Mouse (Mus musculus): ENCODE results near the gene Med1. TPM values are rescaled to one million over a fixed set of nuclear protein-coding genes. Genes with fewer than 3 reads are reported as not detected.

Med1 gene
- polyA plus RNA-seq, 1 experiment from 2014 or later = 51.3 TPM

DNA sequence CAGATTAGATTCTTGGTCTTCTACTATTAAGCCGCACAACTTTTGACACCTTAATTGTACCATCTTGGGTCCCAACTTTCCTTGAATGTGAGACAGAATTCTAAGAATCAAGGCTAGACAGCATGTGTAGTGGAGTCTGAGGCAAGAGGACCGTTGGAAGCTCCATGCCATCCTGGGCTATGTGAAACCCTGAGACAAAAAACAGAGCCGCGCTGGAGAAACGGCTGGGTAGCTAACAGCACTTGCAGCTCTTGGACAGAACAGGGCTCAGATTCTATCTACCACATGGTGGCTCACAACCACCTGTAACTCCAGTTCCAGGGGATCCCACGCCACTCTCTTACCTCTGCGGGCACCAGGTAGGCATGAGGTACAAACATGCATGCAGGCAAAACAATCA, 47.2 kb downstream of the Med1 start:
- no peaks in the 10 kb centered on the region for H3K36me3 ChIP-seq
- H3K4me2 ChIP-seq = no peak overlapping the region
- H3K9ac ChIP-seq (replicated peaks) = no peak overlapping the region
- WGBS = 87% methylated on average over 7 of the region's 7 CpGs
- H3K9me3 ChIP-seq (replicated peaks) = no peaks in the 10 kb centered on the region
- no peaks in the 10 kb centered on the region for H3K27me3 ChIP-seq (replicated peaks)
- H3K4me3 ChIP-seq (replicated peaks) = no peak overlapping the region
- ATAC-seq (ENCODE audit: low FRiP score) = no peak
- H3K27ac ChIP-seq (replicated peaks) = no peak overlapping the region
- H3K4me1 ChIP-seq = peaks cover 31% of the 10 kb centered on the region

GRCm38 (mm10) chr11:98142545-98142944, 50.5 kb downstream of the Med1 start:
- ATAC-seq (ENCODE audit: low FRiP score) = no peak
- no peaks in the 10 kb centered on the region for H3K9me3 ChIP-seq (replicated peaks)
- no peak overlapping the region for H3K9ac ChIP-seq (replicated peaks)
- H3K27me3 ChIP-seq (replicated peaks) = no peaks in the 10 kb centered on the region
- H3K4me2 ChIP-seq = no peak overlapping the region
- no peaks in the 10 kb centered on the region for H3K36me3 ChIP-seq
- H3K4me3 ChIP-seq (replicated peaks) = no peak overlapping the region
- WGBS = 97% methylated on average over 2 of the region's 2 CpGs
- H3K27ac ChIP-seq (replicated peaks) = no peak overlapping the region
- H3K4me1 ChIP-seq = peaks cover 21% of the 10 kb centered on the region

GRCm38 (mm10) chr11:98138894-98139293, 54.2 kb downstream of the Med1 start:
- peaks cover 6% of the 10 kb centered on the region for H3K4me1 ChIP-seq
- no peaks in the 10 kb centered on the region for H3K9me3 ChIP-seq (replicated peaks)
- H3K27me3 ChIP-seq (replicated peaks) = no peaks in the 10 kb centered on the region
- no peak overlapping the region for H3K4me3 ChIP-seq (replicated peaks)
- no peak overlapping the region for H3K9ac ChIP-seq (replicated peaks)
- 69% methylated on average over 7 of the region's 7 CpGs for WGBS
- ATAC-seq (ENCODE audit: low FRiP score) = no peak
- H3K4me2 ChIP-seq = no peak overlapping the region
- 0 out of 2 replicates have a peak, but pooled peaks cover 3% of the 10 kb centered on the region for H3K36me3 ChIP-seq
- H3K27ac ChIP-seq (replicated peaks) = no peak overlapping the region

GRCm38 (mm10) chr11:98137836-98138235, 55.3 kb downstream of the Med1 start:
- ATAC-seq (ENCODE audit: low FRiP score) = no peak
- WGBS = 87% methylated on average over 11 of the region's 11 CpGs
- Histone ChIP-seq H3K36me3 (0 out of 2 replicates have a peak, but pooled peaks cover 3% of the 10 kb centered on the region), H3K4me1 (peaks cover 6% of the 10 kb centered on the region), H3K9me3 (replicated peaks) (no peaks in the 10 kb centered on the region), H3K4me3 (replicated peaks) (no peak overlapping the region), H3K27ac (replicated peaks) (no peak overlapping the region), H3K9ac (replicated peaks) (no peak overlapping the region), H3K4me2 (no peak overlapping the region), H3K27me3 (replicated peaks) (no peaks in the 10 kb centered on the region)

DNA sequence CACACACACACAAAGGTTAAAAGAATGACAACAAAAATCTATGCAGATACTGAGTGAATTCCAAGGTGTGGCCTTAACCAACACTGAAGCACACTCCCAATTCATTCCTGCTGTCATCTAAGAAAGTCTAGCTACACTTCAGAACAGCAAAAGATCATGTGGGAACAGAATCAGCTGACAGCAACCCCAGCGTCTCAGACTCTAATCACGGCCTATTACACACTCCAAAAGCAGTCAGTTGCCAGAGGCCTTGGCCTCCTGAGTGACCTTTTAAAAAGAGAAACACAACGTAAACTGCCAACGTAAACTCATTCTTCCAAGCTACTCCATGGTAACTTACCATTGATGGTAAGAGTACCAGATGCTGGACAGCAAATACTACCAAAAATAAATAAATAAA, 58.1 kb downstream of the Med1 start:
- Histone ChIP-seq H3K4me1 (peaks cover 6% of the 10 kb centered on the region), H3K9me3 (replicated peaks) (no peaks in the 10 kb centered on the region), H3K36me3 (0 out of 2 replicates have a peak, but pooled peaks cover 3% of the 10 kb centered on the region), H3K27ac (replicated peaks) (no peak overlapping the region), H3K9ac (replicated peaks) (no peak overlapping the region), H3K27me3 (replicated peaks) (no peaks in the 10 kb centered on the region), H3K4me3 (replicated peaks) (no peak overlapping the region), H3K4me2 (no peak overlapping the region)
- 50% methylated on average over 4 of the region's 4 CpGs for WGBS
- no peak for ATAC-seq (ENCODE audit: low FRiP score)

DNA sequence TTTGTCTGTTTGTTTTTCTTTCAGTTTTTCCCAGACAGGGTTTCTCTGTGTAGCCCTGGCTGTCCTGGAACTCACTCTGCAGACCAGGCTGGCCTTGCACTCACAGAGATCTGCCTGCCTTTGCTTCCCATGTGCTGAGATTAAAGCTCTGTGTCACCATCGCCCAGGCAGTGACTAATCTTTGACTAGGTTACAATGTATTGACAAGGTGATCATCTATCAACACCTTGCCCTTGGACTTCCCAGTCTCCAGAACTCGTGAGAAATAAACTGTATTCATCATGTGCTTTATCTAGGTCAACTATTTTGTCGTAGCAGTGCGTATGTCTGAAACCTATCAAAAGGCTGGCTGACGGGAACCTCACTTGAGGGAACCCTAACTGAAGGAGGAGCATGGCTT, 69.7 kb downstream of the Med1 start:
- Histone ChIP-seq H3K4me2 (no peak overlapping the region), H3K27me3 (replicated peaks) (no peaks in the 10 kb centered on the region), H3K36me3 (peaks cover 20% of the 10 kb centered on the region), H3K4me1 (no peaks in the 10 kb centered on the region), H3K9ac (replicated peaks) (no peak overlapping the region), H3K27ac (replicated peaks) (no peak overlapping the region), H3K4me3 (replicated peaks) (no peak overlapping the region), H3K9me3 (replicated peaks) (no peaks in the 10 kb centered on the region)
- no peak for ATAC-seq (ENCODE audit: low FRiP score)
- 88% methylated on average over 5 of the region's 5 CpGs for WGBS

DNA sequence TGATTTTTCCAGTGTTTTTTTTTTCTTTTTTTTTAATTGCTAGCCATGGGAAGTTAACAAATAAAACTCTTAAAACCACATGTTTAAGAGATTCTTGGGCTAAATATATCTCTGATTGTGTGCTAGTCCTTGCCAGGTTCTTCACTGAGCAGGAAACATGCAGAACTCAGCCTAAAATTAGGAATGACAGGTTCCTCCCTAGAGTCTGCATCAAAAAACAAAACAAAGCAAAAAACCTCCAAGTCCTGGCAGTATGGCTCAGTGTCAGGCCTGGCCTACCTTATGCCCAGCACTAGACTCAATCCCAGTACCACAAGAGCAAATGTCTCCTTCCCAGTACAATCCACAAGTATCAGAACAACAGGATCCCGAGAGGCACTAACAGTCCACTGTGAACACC, 78.7 kb downstream of the Med1 start:
- Histone ChIP-seq H3K4me3 (replicated peaks) (no peak overlapping the region), H3K27ac (replicated peaks) (no peak overlapping the region), H3K27me3 (replicated peaks) (no peaks in the 10 kb centered on the region), H3K36me3 (peaks cover 40% of the 10 kb centered on the region), H3K9me3 (replicated peaks) (no peaks in the 10 kb centered on the region), H3K4me1 (no peaks in the 10 kb centered on the region), H3K4me2 (no peak overlapping the region), H3K9ac (replicated peaks) (no peak overlapping the region)
- WGBS = 94% methylated on average over 1 of the region's 1 CpGs
- ATAC-seq (ENCODE audit: low FRiP score) = no peak

- no peak for ATAC-seq (ENCODE audit: low FRiP score)
- Histone ChIP-seq H3K36me3 (peaks cover 49% of the 10 kb centered on the region), H3K4me2 (no peak overlapping the region), H3K4me1 (no peaks in the 10 kb centered on the region), H3K27me3 (replicated peaks) (no peaks in the 10 kb centered on the region), H3K4me3 (replicated peaks) (no peak overlapping the region), H3K27ac (replicated peaks) (no peak overlapping the region), H3K9me3 (replicated peaks) (no peaks in the 10 kb centered on the region), H3K9ac (replicated peaks) (no peak overlapping the region)
- 78% methylated on average over 4 of the region's 4 CpGs for WGBS
Measured at GRCm38 (mm10) chr11:98113504-98113903, 79.6 kb downstream of the Med1 start.

DNA sequence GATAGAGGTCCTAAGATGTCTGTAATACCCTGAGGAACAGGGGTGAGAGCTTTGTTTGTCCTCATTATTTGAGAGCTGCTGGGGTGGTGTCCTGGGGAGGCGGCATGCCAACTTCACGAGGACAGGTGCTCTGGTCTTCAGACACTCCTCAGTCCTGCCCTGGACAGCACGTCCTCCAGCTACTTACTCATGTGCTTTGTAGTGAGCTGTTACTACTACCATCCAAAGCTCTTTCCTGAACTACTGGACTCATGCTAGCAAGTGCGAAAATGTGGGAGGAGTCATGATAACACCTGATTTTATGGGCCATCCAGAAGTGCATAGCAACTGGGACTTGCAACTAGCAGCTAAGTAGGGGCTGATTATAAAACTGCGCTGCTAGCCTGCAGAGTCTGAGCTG, 83.4 kb downstream of the Med1 start:
- 87% methylated on average over 5 of the region's 5 CpGs for WGBS
- no peak for ATAC-seq (ENCODE audit: low FRiP score)
- no peak overlapping the region for H3K4me3 ChIP-seq (replicated peaks)
- no peak overlapping the region for H3K27ac ChIP-seq (replicated peaks)
- H3K9me3 ChIP-seq (replicated peaks) = no peaks in the 10 kb centered on the region
- no peak overlapping the region for H3K4me2 ChIP-seq
- H3K27me3 ChIP-seq (replicated peaks) = no peaks in the 10 kb centered on the region
- H3K9ac ChIP-seq (replicated peaks) = no peak overlapping the region
- no peaks in the 10 kb centered on the region for H3K4me1 ChIP-seq
- H3K36me3 ChIP-seq = peaks cover 68% of the 10 kb centered on the region

Small RNA genes within 50 kb of the gene (microRNA-seq; reads per million reads assigned to microRNA genes)
- not detected for gene Gm27399

Other genes starting within 250 kb of the Med1 start
- gene Plxdc1, start 206.8 kb downstream of the Med1 start, polyA plus RNA-seq (2015; fragmentation: Nextera tagmentation; extraction: Ambion mirVana) = 1.1 and 1.8 TPM in 2 replicates
- gene Arl5c, start 197.1 kb downstream of the Med1 start, polyA plus RNA-seq (2015; fragmentation: Nextera tagmentation; extraction: Ambion mirVana) = 11.8 and 14.0 TPM in 2 replicates
- gene Cacnb1, start 170.3 kb downstream of the Med1 start, polyA plus RNA-seq (2015; fragmentation: Nextera tagmentation; extraction: Ambion mirVana) = 50.9 and 63.0 TPM in 2 replicates
- 655 and 750 TPM in 2 replicates for gene Rpl19, start 166.6 kb downstream of the Med1 start, polyA plus RNA-seq (2015; fragmentation: Nextera tagmentation; extraction: Ambion mirVana)
- gene Stac2, start 139.8 kb downstream of the Med1 start, polyA plus RNA-seq (2015; fragmentation: Nextera tagmentation; extraction: Ambion mirVana) = 15.8 and 18.2 TPM in 2 replicates
- 21.1 and 23.0 TPM in 2 replicates for gene Fbxl20, start 42.9 kb downstream of the Med1 start, polyA plus RNA-seq (2015; fragmentation: Nextera tagmentation; extraction: Ambion mirVana)
- 7.1 and 7.2 TPM in 2 replicates for gene Cdk12, start 9.8 kb upstream of the Med1 start, polyA plus RNA-seq (2015; fragmentation: Nextera tagmentation; extraction: Ambion mirVana)
- gene Neurod2, start 136.4 kb upstream of the Med1 start, polyA plus RNA-seq (2015; fragmentation: Nextera tagmentation; extraction: Ambion mirVana) = 13.7 and 16.3 TPM in 2 replicates
- gene Ppp1r1b, start 155.1 kb upstream of the Med1 start, polyA plus RNA-seq (2015; fragmentation: Nextera tagmentation; extraction: Ambion mirVana) = 2.5 and 3.7 TPM in 2 replicates
- 31.6 and 37.6 TPM in 2 replicates for gene Stard3, start 165.1 kb upstream of the Med1 start, polyA plus RNA-seq (2015; fragmentation: Nextera tagmentation; extraction: Ambion mirVana)
- gene Tcap, start 190.5 kb upstream of the Med1 start, polyA plus RNA-seq (2015; fragmentation: Nextera tagmentation; extraction: Ambion mirVana) = 1.4 and 1.7 TPM in 2 replicates
- 2.2 and 2.9 TPM in 2 replicates for gene Pnmt, start 193.2 kb upstream of the Med1 start, polyA plus RNA-seq (2015; fragmentation: Nextera tagmentation; extraction: Ambion mirVana)
- gene Pgap3, start 207.2 kb upstream of the Med1 start, polyA plus RNA-seq (2015; fragmentation: Nextera tagmentation; extraction: Ambion mirVana) = 7.4 and 9.6 TPM in 2 replicates
- 7.3 and 9.4 TPM in 2 replicates for gene Erbb2, start 219.2 kb upstream of the Med1 start, polyA plus RNA-seq (2015; fragmentation: Nextera tagmentation; extraction: Ambion mirVana)
- gene Mien1, start 245.7 kb upstream of the Med1 start, polyA plus RNA-seq (2015; fragmentation: Nextera tagmentation; extraction: Ambion mirVana) = 243 and 278 TPM in 2 replicates

Measured in neural tube, embryonic 15.5 days (tissue).